Mouse (Mus musculus) thymus, adult 2 months (tissue): Measurements from ENCODE around the gene Zranb1.

Source experiments
- CTCF ChIP-seq: fragments of 200-500 bp; IDR thresholded peaks from 2 replicates; pipeline ENCODE4 v1.5.1; 2012; ENCODE audit warnings: mild to moderate bottlenecking, control low read depth, low read length, moderate library complexity, borderline replicate concordance; ENCODE audit not compliant: control insufficient read depth, poor library complexity, insufficient read depth; ENCODE audit errors: extremely low read depth
- POLR2A ChIP-seq: fragments of 200-500 bp; IDR thresholded peaks from 2 replicates; pipeline ENCODE4 v1.6.1; 2012; ENCODE audit warnings: mild to moderate bottlenecking, low read length, control low read depth, moderate library complexity; ENCODE audit not compliant: control insufficient read depth, poor library complexity, insufficient read depth; ENCODE audit errors: extremely low read depth

DNA sequence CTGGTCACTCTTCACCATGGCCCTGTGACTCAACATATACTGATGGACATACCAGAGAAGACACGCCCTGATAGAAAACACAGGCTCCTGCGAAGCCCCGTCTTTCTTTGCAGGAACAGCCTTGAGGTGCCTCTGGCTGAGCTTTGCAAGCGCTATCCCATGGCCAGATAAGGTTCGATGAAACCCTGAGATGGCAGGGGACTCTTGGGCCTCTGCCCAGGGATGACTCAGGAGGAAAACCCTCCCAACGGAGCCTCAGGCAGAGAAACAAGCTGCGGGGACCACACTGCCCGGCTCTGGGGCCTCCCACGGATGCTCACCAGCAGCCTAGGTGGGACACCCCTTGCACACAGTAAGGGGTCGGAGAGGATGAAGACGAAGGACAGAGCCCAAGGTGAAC, 76.4 kb downstream of the Zranb1 start:
- TF ChIP-seq CTCF: no peak
- no peak for TF ChIP-seq POLR2A
